Mouse (Mus musculus): ENCODE results near the gene 5430427O19Rik. TPM values are rescaled to one million over a fixed set of nuclear protein-coding genes. Genes with fewer than 3 reads are reported as not detected.

Gene 5430427O19Rik
- 0.04 TPM in 1 of 2 replicates, not detected in the other for polyA plus RNA-seq (2015; fragmentation: Nextera tagmentation; extraction: Ambion mirVana)

DNA sequence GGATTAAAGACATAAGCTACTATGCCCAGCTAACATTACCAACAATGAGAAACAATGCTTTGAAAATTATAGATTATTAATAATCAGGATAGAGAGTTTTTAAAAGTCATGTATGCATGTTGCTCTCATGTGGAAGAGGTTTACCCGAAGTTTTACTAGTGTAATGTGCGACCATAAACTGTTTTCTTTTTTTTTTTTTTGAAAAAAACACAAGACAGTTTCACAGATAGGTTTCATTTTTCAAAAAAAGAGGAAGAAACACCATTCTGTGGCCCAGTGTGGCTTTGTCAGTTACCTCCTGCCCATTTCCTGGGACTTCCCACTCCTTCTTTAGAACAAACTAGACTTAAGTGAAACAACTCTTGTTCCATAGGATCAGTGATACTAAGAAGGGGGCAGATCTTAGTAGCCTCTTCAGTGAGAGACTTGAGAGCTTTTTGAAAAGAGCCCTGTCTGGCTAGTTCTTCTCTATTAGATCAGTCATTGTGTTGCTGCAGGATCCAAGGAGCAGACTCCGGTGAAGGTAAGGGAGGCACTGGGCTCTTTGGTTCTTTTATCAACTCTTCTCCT is at the start of gene 5430427O19Rik:
TSS of gene 5430427O19Rik (plus strand) at position 441 of the 570 bp plus-strand sequence.
- WGBS = 76% methylated on average over 3 of the region's 3 CpGs
- H3K4me1 ChIP-seq = no peaks in the 10 kb centered on the region
- H3K4me3 ChIP-seq = no peak within 1 kb of the TSS
- ATAC-seq = no peak
- H3K27me3 ChIP-seq = no peaks in the 10 kb centered on the region
- H3K9me3 ChIP-seq (replicated peaks) = no peaks in the 10 kb centered on the region
- no peak within 1 kb of the TSS for H3K27ac ChIP-seq
- no peak within 1 kb of the TSS for H3K4me2 ChIP-seq
- no peak within 1 kb of the TSS for H3K9ac ChIP-seq
- H3K36me3 ChIP-seq (ENCODE audit: poor library complexity, severe bottlenecking) = no peaks in the 10 kb centered on the region

- H3K4me1 ChIP-seq = no peaks in the 10 kb centered on the region
- H3K4me2 ChIP-seq = no peak overlapping the region
- H3K9ac ChIP-seq = no peak overlapping the region
- no peak overlapping the region for H3K4me3 ChIP-seq
- no peaks in the 10 kb centered on the region for H3K27me3 ChIP-seq
- no peaks in the 10 kb centered on the region for H3K9me3 ChIP-seq (replicated peaks)
- H3K27ac ChIP-seq = no peak overlapping the region
- no peaks in the 10 kb centered on the region for H3K36me3 ChIP-seq (ENCODE audit: poor library complexity, severe bottlenecking)
- WGBS = 90% methylated on average over 3 of the region's 3 CpGs
- ATAC-seq = no peak
Observed at GRCm38 (mm10) chrX:85827719-85828453, 42.3 kb upstream of the 5430427O19Rik start.

DNA sequence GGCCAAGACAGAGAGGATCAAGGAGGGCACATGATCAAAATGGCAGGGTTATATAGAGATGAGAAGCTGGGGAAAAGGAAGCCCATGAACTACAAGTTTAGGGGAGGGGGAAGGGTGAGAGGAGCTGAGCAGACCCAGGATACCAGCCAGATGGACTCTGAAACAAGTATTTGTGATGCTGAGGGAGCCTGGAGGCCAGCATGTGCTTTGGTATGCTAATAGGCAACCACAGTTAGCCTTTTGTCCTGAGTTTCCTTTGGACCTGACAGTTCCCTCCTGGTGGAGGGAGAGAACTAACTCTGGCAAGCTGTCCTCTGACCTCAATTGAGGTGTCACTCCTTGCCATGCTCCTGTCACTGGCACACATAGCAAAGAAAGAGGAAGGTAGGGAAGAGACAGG is 41.2 kb upstream of the 5430427O19Rik start:
- no peaks in the 10 kb centered on the region for H3K27me3 ChIP-seq
- H3K4me2 ChIP-seq = no peak overlapping the region
- H3K27ac ChIP-seq = no peak overlapping the region
- H3K36me3 ChIP-seq (ENCODE audit: poor library complexity, severe bottlenecking) = no peaks in the 10 kb centered on the region
- peak; percentile 50; the same call in 1 of the 2 replicates for ATAC-seq
- no peak overlapping the region for H3K9ac ChIP-seq
- H3K4me3 ChIP-seq = no peak overlapping the region
- no peaks in the 10 kb centered on the region for H3K9me3 ChIP-seq (replicated peaks)
- no peaks in the 10 kb centered on the region for H3K4me1 ChIP-seq

- Histone ChIP-seq H3K9ac (no peak overlapping the region), H3K9me3 (replicated peaks) (no peaks in the 10 kb centered on the region), H3K4me1 (no peaks in the 10 kb centered on the region), H3K4me3 (no peak overlapping the region), H3K4me2 (no peak overlapping the region), H3K36me3 (ENCODE audit: poor library complexity, severe bottlenecking) (no peaks in the 10 kb centered on the region), H3K27ac (no peak overlapping the region), H3K27me3 (no peaks in the 10 kb centered on the region)
- ATAC-seq = no peak
Observed at GRCm38 (mm10) chrX:85839174-85839573, 31.0 kb upstream of the 5430427O19Rik start.

- Histone ChIP-seq H3K4me2 (no peak overlapping the region), H3K4me3 (no peak overlapping the region), H3K27ac (no peak overlapping the region), H3K4me1 (no peaks in the 10 kb centered on the region), H3K36me3 (ENCODE audit: poor library complexity, severe bottlenecking) (no peaks in the 10 kb centered on the region), H3K9ac (no peak overlapping the region), H3K9me3 (replicated peaks) (no peaks in the 10 kb centered on the region), H3K27me3 (no peaks in the 10 kb centered on the region)
- ATAC-seq = no peak
- 80% methylated on average over 3 of the region's 3 CpGs for WGBS
Observed at GRCm38 (mm10) chrX:85855938-85856337, 14.2 kb upstream of the 5430427O19Rik start.

DNA sequence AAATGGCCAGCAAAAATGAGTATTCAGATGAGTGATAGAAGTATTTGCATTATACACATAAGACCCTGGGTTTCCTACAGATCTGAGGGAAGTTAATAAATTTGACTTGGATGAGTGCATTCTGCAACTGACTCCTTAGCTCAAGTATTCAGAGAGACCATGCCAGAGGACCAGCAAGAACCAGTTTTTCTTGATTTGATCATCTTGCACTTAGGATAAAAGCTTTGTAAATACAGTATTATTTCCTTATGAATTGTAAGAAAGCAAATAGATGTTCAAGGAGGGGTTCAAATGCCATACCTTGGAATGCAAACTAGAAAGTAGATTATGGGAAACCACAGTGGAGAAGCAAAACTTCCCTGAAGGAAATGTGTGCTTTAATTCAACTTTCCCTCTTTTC is 13.0 kb upstream of the 5430427O19Rik start:
- H3K36me3 ChIP-seq (ENCODE audit: poor library complexity, severe bottlenecking) = no peaks in the 10 kb centered on the region
- no peak overlapping the region for H3K9ac ChIP-seq
- H3K9me3 ChIP-seq (replicated peaks) = no peaks in the 10 kb centered on the region
- no peak for ATAC-seq
- no peaks in the 10 kb centered on the region for H3K27me3 ChIP-seq
- no peak overlapping the region for H3K4me2 ChIP-seq
- H3K4me3 ChIP-seq = no peak overlapping the region
- H3K4me1 ChIP-seq = no peaks in the 10 kb centered on the region
- no peak overlapping the region for H3K27ac ChIP-seq

- WGBS = 78% methylated on average over 3 of the region's 3 CpGs
- H3K9ac ChIP-seq = no peak overlapping the region
- no peak overlapping the region for H3K4me3 ChIP-seq
Observed at GRCm38 (mm10) chrX:85868079-85868478, 2.1 kb upstream of the 5430427O19Rik start.

GRCm38 (mm10) chrX:85871371-85872056 is 1.4 kb downstream of the 5430427O19Rik start:
- Histone ChIP-seq H3K4me3 (no peak overlapping the region), H3K4me1 (no peaks in the 10 kb centered on the region), H3K9me3 (replicated peaks) (no peaks in the 10 kb centered on the region), H3K27me3 (no peaks in the 10 kb centered on the region), H3K36me3 (ENCODE audit: poor library complexity, severe bottlenecking) (no peaks in the 10 kb centered on the region), H3K4me2 (no peak overlapping the region), H3K9ac (no peak overlapping the region), H3K27ac (no peak overlapping the region)
- no peak for ATAC-seq
- 96% methylated on average over 11 of the region's 11 CpGs for WGBS

More at GRCm38 (mm10) chrX:85868079-85868478, 2.1 kb upstream of the 5430427O19Rik start:
- no peaks in the 10 kb centered on the region for H3K9me3 ChIP-seq (replicated peaks)
- no peaks in the 10 kb centered on the region for H3K4me1 ChIP-seq
- H3K36me3 ChIP-seq (ENCODE audit: poor library complexity, severe bottlenecking) = no peaks in the 10 kb centered on the region
- H3K4me2 ChIP-seq = no peak overlapping the region
- ATAC-seq = no peak
- no peaks in the 10 kb centered on the region for H3K27me3 ChIP-seq
- no peak overlapping the region for H3K27ac ChIP-seq

- H3K9me3 ChIP-seq (replicated peaks) = no peaks in the 10 kb centered on the region
- ATAC-seq = no peak
- H3K9ac ChIP-seq = no peak overlapping the region
- no peak overlapping the region for H3K27ac ChIP-seq
- H3K4me3 ChIP-seq = no peak overlapping the region
- 94% methylated on average over 4 of the region's 4 CpGs for WGBS
- no peaks in the 10 kb centered on the region for H3K27me3 ChIP-seq
- H3K36me3 ChIP-seq (ENCODE audit: poor library complexity, severe bottlenecking) = no peaks in the 10 kb centered on the region
- no peaks in the 10 kb centered on the region for H3K4me1 ChIP-seq
- H3K4me2 ChIP-seq = no peak overlapping the region
Observed at GRCm38 (mm10) chrX:85874367-85874766, 4.2 kb downstream of the 5430427O19Rik start.

- ATAC-seq = no peak
- Histone ChIP-seq H3K36me3 (ENCODE audit: poor library complexity, severe bottlenecking) (no peaks in the 10 kb centered on the region), H3K9ac (no peak overlapping the region)
Observed at GRCm38 (mm10) chrX:85875951-85876350, 5.8 kb downstream of the 5430427O19Rik start.

DNA sequence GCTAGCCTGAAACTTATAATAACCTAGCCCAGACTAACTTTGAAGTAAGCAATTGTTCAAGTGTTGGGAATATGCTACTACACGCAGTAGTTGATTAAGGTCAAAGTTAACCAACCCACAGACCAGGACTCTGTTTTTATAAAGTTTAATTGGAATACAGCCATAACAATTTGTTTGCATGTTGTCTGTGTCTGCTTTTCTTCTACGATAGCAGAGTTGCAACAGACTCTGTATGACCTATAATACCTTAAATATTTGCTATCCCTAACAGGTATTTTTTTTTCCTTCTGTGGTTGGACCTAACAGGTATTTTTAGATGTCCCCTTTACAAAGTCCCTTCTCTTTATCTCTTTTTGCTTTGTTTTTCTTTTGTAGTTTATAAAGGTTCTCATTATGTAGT is 7.6 kb downstream of the 5430427O19Rik start:
- H3K4me3 ChIP-seq = no peak overlapping the region
- H3K9ac ChIP-seq = no peak overlapping the region
- 76% methylated on average over 2 of the region's 2 CpGs for WGBS

More at GRCm38 (mm10) chrX:85875951-85876350, 5.8 kb downstream of the 5430427O19Rik start:
- H3K9me3 ChIP-seq (replicated peaks) = no peaks in the 10 kb centered on the region
- no peaks in the 10 kb centered on the region for H3K4me1 ChIP-seq
- no peak overlapping the region for H3K4me2 ChIP-seq
- H3K4me3 ChIP-seq = no peak overlapping the region
- no peaks in the 10 kb centered on the region for H3K27me3 ChIP-seq
- no peak overlapping the region for H3K27ac ChIP-seq

DNA sequence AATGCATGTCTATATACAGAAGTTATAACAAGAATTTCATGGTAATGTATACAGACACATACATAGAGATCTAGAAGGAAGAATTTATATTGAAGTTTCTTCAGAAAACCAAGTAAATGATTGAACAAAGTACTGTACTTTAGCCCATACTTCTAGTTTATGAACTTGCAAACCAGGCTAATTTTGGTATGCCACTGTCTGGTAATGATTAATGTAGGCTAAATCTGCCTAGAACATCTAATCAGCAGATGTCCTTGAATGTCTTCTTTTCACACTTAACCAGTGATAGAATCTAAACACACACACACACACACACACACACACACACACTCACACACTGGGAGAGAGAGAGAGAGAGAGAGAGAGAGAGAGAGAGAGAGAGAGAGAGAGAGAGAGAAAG is 8.1 kb downstream of the 5430427O19Rik start:
- H3K9ac ChIP-seq = no peak overlapping the region
- no peaks in the 10 kb centered on the region for H3K36me3 ChIP-seq (ENCODE audit: poor library complexity, severe bottlenecking)
- H3K4me3 ChIP-seq = no peak overlapping the region
- H3K9me3 ChIP-seq (replicated peaks) = no peaks in the 10 kb centered on the region
- H3K27me3 ChIP-seq = no peaks in the 10 kb centered on the region
- H3K27ac ChIP-seq = no peak overlapping the region
- no peak overlapping the region for H3K4me2 ChIP-seq
- H3K4me1 ChIP-seq = no peaks in the 10 kb centered on the region
- ATAC-seq = no peak

More for the DNA sequence above, 7.6 kb downstream of the 5430427O19Rik start:
- Histone ChIP-seq H3K9me3 (replicated peaks) (no peaks in the 10 kb centered on the region), H3K27ac (no peak overlapping the region), H3K27me3 (no peaks in the 10 kb centered on the region), H3K4me2 (no peak overlapping the region), H3K4me1 (no peaks in the 10 kb centered on the region), H3K36me3 (ENCODE audit: poor library complexity, severe bottlenecking) (no peaks in the 10 kb centered on the region)
- no peak for ATAC-seq
